Mouse (Mus musculus) ES-Bruce4 (cell line): ENCODE data around the gene Ccdc12. TPM values are rescaled to one million over a fixed set of nuclear protein-coding genes. Genes with fewer than 3 reads are reported as not detected.
A peak's percentile ranks its signal among the peaks of the same experiment; 100 is the strongest.

Experiments used
- H3K27ac ChIP-seq: 2 replicates; pipeline ENCODE4 v1.5.1; 2012; ENCODE audit warnings: low read length, inconsistent platforms; ENCODE audit not compliant: insufficient read depth
- H3K27me3 ChIP-seq: 2 replicates; pipeline ENCODE4 v1.6.1; 2012; ENCODE audit warnings: mild to moderate bottlenecking, low read length, inconsistent platforms; ENCODE audit not compliant: control insufficient read depth, poor library complexity, insufficient read depth, severe bottlenecking
- H3K36me3 ChIP-seq: 2 replicates; pipeline ENCODE4 v1.6.1; 2012; ENCODE audit warnings: inconsistent platforms, mild to moderate bottlenecking, low read length, moderate library complexity; ENCODE audit not compliant: control insufficient read depth, poor library complexity, insufficient read depth, severe bottlenecking
- H3K4me1 ChIP-seq: one replicate; pipeline ENCODE4 v1.8.1; 2011; ENCODE audit warnings: low read length; ENCODE audit not compliant: control insufficient read depth, insufficient read depth
- H3K4me3 ChIP-seq: 2 replicates; pipeline ENCODE4 v1.5.1; 2011; ENCODE audit warnings: low read depth, mild to moderate bottlenecking, low read length
- H3K9ac ChIP-seq: 2 replicates; pipeline ENCODE4 v1.6.1; 2012; ENCODE audit warnings: low read depth, mild to moderate bottlenecking, inconsistent platforms; ENCODE audit not compliant: poor library complexity, severe bottlenecking
- H3K9me3 ChIP-seq: replicated peaks from 2 replicates; pipeline ENCODE4 v1.6.1; 2012; ENCODE audit warnings: mild to moderate bottlenecking, low read length, inconsistent platforms; ENCODE audit not compliant: control insufficient read depth, poor library complexity, insufficient read depth, severe bottlenecking
- CTCF ChIP-seq: IDR thresholded peaks from one replicate; pipeline ENCODE4 v1.8.1; 2011; ENCODE audit warnings: low read depth, low read length
- EP300 ChIP-seq: IDR thresholded peaks from 2 replicates; pipeline ENCODE4 v1.6.1; 2011; ENCODE audit warnings: low read depth, low read length; ENCODE audit not compliant: insufficient read depth
- POLR2A ChIP-seq: IDR thresholded peaks from one replicate; pipeline ENCODE4 v1.8.1; 2011; ENCODE audit warnings: low read length; ENCODE audit not compliant: insufficient read depth
- polyA plus RNA-seq: library from polyadenylated mRNA; stranded (reverse); fragments of >200 nt; gene quantifications from 2 replicates; pipeline ENCODE4 v1.2.4, GENCODE M21; 2011; ENCODE audit warnings: low read depth; ENCODE audit not compliant: missing spikeins, insufficient read depth, insufficient read length

Ccdc12 gene
- 33.5 and 40.5 TPM in 2 replicates for polyA plus RNA-seq

DNA sequence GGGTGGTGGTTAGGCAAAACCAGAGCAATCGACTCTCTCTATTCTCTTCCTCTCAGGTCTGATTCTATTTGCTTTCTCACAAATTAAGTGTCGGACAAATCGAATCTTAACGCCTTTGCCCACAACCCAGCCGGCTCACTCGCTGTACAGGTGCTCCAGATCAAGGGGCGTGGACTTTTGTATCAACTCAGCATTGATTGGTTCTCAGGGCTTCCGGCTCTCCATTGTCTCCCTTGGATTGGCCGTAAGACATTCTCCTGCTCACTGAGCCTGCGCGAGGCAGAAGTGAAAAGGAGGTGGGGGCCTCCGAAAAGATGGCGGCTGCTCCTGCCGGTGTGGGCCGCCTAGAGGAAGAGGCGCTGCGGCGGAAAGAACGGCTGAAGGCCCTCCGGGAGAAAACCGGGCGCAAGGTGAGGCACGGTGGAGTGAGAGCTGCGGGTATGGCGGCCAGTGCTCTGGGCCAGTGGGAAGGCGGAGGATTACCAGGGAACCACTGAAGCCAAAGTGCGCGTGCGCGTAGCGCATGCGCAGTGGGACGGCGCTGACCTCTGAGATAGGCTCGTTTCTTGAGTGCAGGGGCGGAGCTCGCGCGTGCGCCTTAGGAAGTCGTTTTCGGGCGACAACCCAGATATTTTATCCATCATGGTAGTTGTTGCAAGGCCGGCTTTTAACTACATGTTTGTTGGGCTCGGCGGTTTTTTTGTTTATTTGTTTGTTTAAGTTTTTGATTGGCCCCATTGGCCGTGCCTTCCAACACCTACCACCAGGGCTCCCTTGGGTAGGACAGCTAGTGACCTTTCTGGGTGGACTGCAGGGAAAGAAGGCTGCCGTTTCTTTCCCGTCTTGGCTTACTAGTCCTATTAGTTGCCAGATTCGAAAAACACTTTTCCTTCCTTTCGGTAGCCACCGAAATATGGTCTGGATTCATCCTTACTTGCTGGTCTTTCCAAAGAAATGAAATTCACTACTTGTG, at the start of gene Ccdc12:
TSS of gene Ccdc12 (plus strand) at position 255 of the 973 bp plus-strand sequence.
- Histone ChIP-seq H3K27me3 (no peaks in the 10 kb centered on the region), H3K27ac (peak within 1 kb of the TSS; percentile 70), H3K36me3 (no peaks in the 10 kb centered on the region), H3K4me3 (peak within 1 kb of the TSS; percentile 92), H3K9ac (peak within 1 kb of the TSS; percentile 69), H3K9me3 (no peaks in the 10 kb centered on the region), H3K4me1 (peaks cover 3% of the 10 kb centered on the region)
- TF ChIP-seq CTCF = no peak
- TF ChIP-seq EP300 = 0 out of 2 replicates have a peak, but pooled peaks have one; percentile 3
- TF ChIP-seq POLR2A = peak; percentile 40

DNA sequence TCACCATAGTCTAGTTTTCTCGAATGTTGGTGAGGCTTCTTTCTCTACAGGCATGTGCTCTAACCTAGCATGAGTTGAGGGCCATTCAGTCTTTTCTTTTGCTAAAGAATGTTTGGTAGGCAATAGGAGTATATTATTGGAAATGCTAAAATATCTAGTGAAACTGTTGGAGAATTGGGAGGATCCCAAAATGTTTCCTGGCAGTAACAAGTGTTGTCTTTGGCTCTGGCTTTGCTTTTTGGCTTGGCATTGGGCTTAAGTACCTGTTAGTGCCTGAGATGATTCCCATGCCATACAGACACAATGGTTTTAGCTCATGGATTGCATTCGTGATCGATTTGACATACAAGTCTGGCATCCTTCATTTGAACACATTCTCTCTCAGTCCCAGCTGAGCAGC, 44.8 kb upstream of the Ccdc12 start:
- Histone ChIP-seq H3K27ac (no peak overlapping the region), H3K9me3 (no peaks in the 10 kb centered on the region), H3K4me3 (no peak overlapping the region), H3K4me1 (no peaks in the 10 kb centered on the region), H3K36me3 (peaks cover 18% of the 10 kb centered on the region), H3K9ac (no peak overlapping the region), H3K27me3 (no peaks in the 10 kb centered on the region)
- TF ChIP-seq CTCF = no peak
- TF ChIP-seq EP300 = no peak

DNA sequence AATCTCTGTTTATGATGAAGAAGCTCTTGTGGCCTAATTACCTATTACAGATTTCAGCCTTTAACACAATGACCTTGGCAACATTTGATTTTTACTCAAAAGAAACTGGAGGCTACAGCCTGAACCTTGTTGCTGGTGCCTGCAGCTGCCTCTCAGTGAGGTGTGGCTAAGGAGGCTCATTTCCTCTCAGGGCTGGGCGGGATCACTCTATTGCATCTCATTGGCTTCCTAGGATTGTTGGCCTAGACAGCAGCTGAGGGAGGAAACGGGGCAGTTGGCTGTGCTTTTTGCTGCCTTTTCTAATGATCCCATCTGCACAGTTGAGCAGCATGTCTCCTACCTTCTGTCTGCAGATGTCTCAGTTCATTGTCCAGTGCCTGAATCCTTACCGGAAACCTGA, 39.2 kb upstream of the Ccdc12 start:
- TF ChIP-seq EP300 (no peak), CTCF (no peak), POLR2A (no peak)
- H3K27ac ChIP-seq = peak overlapping the region; percentile 51
- no peak overlapping the region for H3K4me3 ChIP-seq
- no peaks in the 10 kb centered on the region for H3K4me1 ChIP-seq
- peaks cover 18% of the 10 kb centered on the region for H3K36me3 ChIP-seq
- no peak overlapping the region for H3K9ac ChIP-seq
- no peaks in the 10 kb centered on the region for H3K9me3 ChIP-seq
- H3K27me3 ChIP-seq = no peaks in the 10 kb centered on the region

DNA sequence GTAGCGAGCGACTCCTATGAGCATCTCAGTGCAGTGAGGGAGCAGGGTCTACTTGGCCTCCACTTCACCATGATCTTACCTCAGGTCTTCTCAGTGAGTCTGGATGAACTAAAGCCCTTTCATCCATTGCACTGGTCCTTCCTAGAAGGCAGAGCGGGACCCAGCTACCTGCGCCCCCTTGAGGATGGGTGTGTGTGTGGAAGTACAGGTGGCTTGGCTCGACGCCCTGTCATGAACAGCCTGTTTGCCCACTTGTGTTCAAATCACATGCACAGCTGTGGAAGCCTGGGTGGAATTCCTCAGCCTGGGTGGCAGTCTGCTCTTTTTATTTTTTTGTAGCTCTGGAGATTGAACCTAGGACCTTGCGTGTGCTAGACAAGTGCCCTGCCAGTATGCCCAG, 36.1 kb upstream of the Ccdc12 start:
- H3K36me3 ChIP-seq = peaks cover 12% of the 10 kb centered on the region
- H3K4me1 ChIP-seq = no peaks in the 10 kb centered on the region
- no peaks in the 10 kb centered on the region for H3K27me3 ChIP-seq
- no peaks in the 10 kb centered on the region for H3K9me3 ChIP-seq
- TF ChIP-seq EP300 (no peak), CTCF (peak; percentile 79), POLR2A (no peak)
- no peak overlapping the region for H3K27ac ChIP-seq
- no peak overlapping the region for H3K4me3 ChIP-seq
- no peak overlapping the region for H3K9ac ChIP-seq

DNA sequence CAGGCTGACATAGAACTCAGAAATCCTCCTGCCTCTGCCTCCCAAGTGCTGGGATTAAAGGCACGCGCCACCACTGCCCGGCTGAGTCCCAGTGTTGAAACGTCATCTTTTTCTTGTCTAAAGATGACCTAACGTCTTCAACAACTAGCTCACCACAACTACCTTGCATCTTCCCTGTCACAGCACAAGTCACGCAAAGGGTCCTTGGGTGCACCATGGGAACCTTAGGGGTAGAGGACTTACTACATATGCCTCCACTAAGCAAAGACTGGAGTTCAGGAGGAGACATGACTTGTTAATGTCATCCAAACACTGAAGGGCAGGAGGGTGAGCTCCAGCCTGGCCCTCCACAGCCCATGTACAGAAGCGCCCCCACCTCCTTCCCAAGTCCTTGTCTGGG, 35.6 kb upstream of the Ccdc12 start:
- Histone ChIP-seq H3K4me3 (no peak overlapping the region), H3K27ac (no peak overlapping the region), H3K27me3 (no peaks in the 10 kb centered on the region), H3K9ac (no peak overlapping the region), H3K9me3 (no peaks in the 10 kb centered on the region), H3K4me1 (no peaks in the 10 kb centered on the region), H3K36me3 (peaks cover 12% of the 10 kb centered on the region)
- TF ChIP-seq CTCF = no peak
- no peak for TF ChIP-seq POLR2A
- TF ChIP-seq EP300 = no peak

DNA sequence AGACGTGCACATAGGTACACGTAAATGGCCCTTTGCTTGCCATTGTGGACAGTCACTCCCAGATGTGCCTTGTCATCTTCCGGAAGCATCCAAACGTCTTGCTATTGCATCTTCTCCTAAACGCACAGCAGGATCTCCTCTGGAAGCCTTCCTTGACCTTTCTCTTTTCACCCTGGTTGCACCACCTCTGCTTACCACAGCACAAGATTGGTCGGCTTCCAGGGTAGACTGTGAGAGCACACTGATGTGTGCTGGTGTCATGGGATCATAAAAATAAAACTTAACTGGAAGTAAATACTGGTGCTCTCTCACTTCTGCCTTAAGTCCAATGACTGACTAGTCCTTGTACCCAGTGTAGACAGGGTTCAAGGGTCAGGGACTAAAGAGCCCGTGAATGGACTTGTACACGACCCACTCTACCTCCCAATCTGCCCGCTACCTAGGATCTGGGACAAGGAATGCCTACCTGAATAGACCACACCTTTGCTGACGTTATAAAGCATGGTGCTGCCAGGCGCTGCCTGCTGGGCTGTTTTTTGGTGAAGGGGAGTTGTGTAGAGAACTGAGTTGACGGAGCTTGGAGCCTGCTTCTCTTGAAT, 33.6 kb upstream of the Ccdc12 start:
- H3K9ac ChIP-seq = no peak overlapping the region
- H3K36me3 ChIP-seq = peaks cover 10% of the 10 kb centered on the region
- H3K27ac ChIP-seq = no peak overlapping the region
- no peak for TF ChIP-seq CTCF
- no peak for TF ChIP-seq EP300
- no peak for TF ChIP-seq POLR2A
- no peak overlapping the region for H3K4me3 ChIP-seq
- no peaks in the 10 kb centered on the region for H3K4me1 ChIP-seq
- H3K27me3 ChIP-seq = no peaks in the 10 kb centered on the region
- H3K9me3 ChIP-seq = no peaks in the 10 kb centered on the region
